Mouse (Mus musculus) heart, embryonic 11.5 days (tissue): ENCODE data around the gene Cacul1. TPM values are rescaled to one million over a fixed set of nuclear protein-coding genes. Genes with fewer than 3 reads are reported as not detected.

Source experiments
- ATAC-seq: fragments of 200-750 bp; cut with Nextera tagmentation; replicated peaks from 2 replicates; pipeline ENCODE4 v1.8.0; 2017; ENCODE audit warnings: moderate library complexity; ENCODE audit not compliant: insufficient number of reproducible peaks, low FRiP score, low TSS enrichment
- H3K27ac ChIP-seq: fragments of 300-500 bp; sonication (generic); 2 replicates; pipeline ENCODE4 v1.5.1; 2014; ENCODE audit warnings: mild to moderate bottlenecking, low read depth, low read length
- H3K27me3 ChIP-seq: fragments of 300-500 bp; sonication (generic); 2 replicates; pipeline ENCODE4 v1.6.1; 2014; ENCODE audit warnings: mild to moderate bottlenecking, low read length, mixed read lengths; ENCODE audit not compliant: control insufficient read depth, insufficient read depth
- H3K36me3 ChIP-seq: fragments of 300-500 bp; sonication (generic); 2 replicates; pipeline ENCODE4 v1.6.1; 2014; ENCODE audit warnings: mild to moderate bottlenecking, low read length, moderate library complexity, mixed read lengths; ENCODE audit not compliant: control insufficient read depth, insufficient read depth
- H3K4me1 ChIP-seq: fragments of 300-500 bp; sonication (generic); 2 replicates; pipeline ENCODE4 v1.6.1; 2014; ENCODE audit warnings: low read length; ENCODE audit not compliant: control insufficient read depth, insufficient read depth
- H3K4me2 ChIP-seq: fragments of 300-500 bp; sonication (generic); 2 replicates; pipeline ENCODE4 v1.6.1; 2014; ENCODE audit warnings: mild to moderate bottlenecking, moderate library complexity
- H3K4me3 ChIP-seq: fragments of 300-500 bp; sonication (generic); 2 replicates; pipeline ENCODE4 v1.5.1; 2014; ENCODE audit warnings: low read depth, low read length
- H3K9ac ChIP-seq: fragments of 300-500 bp; sonication (generic); 2 replicates; pipeline ENCODE4 v1.6.1; 2014; ENCODE audit warnings: mild to moderate bottlenecking, low read depth, low read length, moderate library complexity
- H3K9me3 ChIP-seq: fragments of 300-500 bp; sonication (generic); replicated peaks from 2 replicates; pipeline ENCODE4 v1.6.1; 2016; ENCODE audit warnings: low read length; ENCODE audit not compliant: control insufficient read depth
- WGBS: fragments of 180-500 bp; shearing (Covaris S2); extraction: QIAGEN DNeasy Blood & Tissue Kit; methylation state at CpG from one replicate; pipeline ENCODE4 v1.1.7; 2014; ENCODE audit not compliant: insufficient replicate concordance; 5-methylcytosine and 5-hydroxymethylcytosine counted together
- microRNA-seq: library from miRNA; unstranded; fragments of <30 nt; microRNA quantifications from one replicate; pipeline ENCODE4, GENCODE M21; 2016; ENCODE audit warnings: borderline number of aligned reads
- polyA plus RNA-seq: library from polyadenylated mRNA; unstranded; fragments of >200 nt; fragmentation: Nextera tagmentation; extraction: Ambion mirVana; gene quantifications from 2 replicates; pipeline ENCODE4 v1.2.1, GENCODE M21; 2014

The Cacul1 gene
- polyA plus RNA-seq, 1 experiment from 2014 or later = 22.5 TPM

GRCm38 (mm10) chr19:60478859-60479258 lies 102.0 kb downstream of the Cacul1 start:
- Histone ChIP-seq H3K27ac (no peak overlapping the region), H3K4me1 (no peaks in the 10 kb centered on the region), H3K4me3 (no peak overlapping the region), H3K27me3 (no peaks in the 10 kb centered on the region), H3K9me3 (no peaks in the 10 kb centered on the region), H3K4me2 (no peak overlapping the region), H3K9ac (no peak overlapping the region), H3K36me3 (no peaks in the 10 kb centered on the region)
- 36% methylated on average over 1 of the region's 1 CpGs for WGBS
- no peak for ATAC-seq

- Histone ChIP-seq H3K27me3 (no peaks in the 10 kb centered on the region), H3K4me1 (no peaks in the 10 kb centered on the region), H3K27ac (no peak overlapping the region), H3K36me3 (no peaks in the 10 kb centered on the region), H3K9ac (no peak overlapping the region), H3K4me2 (no peak overlapping the region), H3K4me3 (no peak overlapping the region), H3K9me3 (no peaks in the 10 kb centered on the region)
- ATAC-seq = no peak
- 56% methylated on average over 2 of the region's 2 CpGs for WGBS
Observed at GRCm38 (mm10) chr19:60477788-60478187, 103.0 kb downstream of the Cacul1 start.

Small RNA genes within 50 kb of the gene (microRNA-seq; reads per million reads assigned to microRNA genes)
- not detected for gene Gm25238

Other genes starting within 250 kb of the Cacul1 start
- gene Prlhr, start 112.7 kb downstream of the Cacul1 start, polyA plus RNA-seq = not detected in 2 replicates
- 1.3 and 1.6 TPM in 2 replicates for gene Nanos1, start 175.0 kb upstream of the Cacul1 start, polyA plus RNA-seq
- gene Eif3a, start 209.6 kb upstream of the Cacul1 start, polyA plus RNA-seq = 136 and 149 TPM in 2 replicates
- gene Fam45a, start 230.6 kb upstream of the Cacul1 start, polyA plus RNA-seq = 24.7 and 30.0 TPM in 2 replicates